Mouse (Mus musculus): ENCODE data around the gene Agrp. TPM values are rescaled to one million over a fixed set of nuclear protein-coding genes. Genes with fewer than 3 reads are reported as not detected.
A peak's percentile ranks its signal among the peaks of the same experiment; 100 is the strongest.

The Agrp gene
- total and polyA plus RNA-seq, 2 experiments from 2014 or later: 7.6 TPM; not detected in 1

DNA sequence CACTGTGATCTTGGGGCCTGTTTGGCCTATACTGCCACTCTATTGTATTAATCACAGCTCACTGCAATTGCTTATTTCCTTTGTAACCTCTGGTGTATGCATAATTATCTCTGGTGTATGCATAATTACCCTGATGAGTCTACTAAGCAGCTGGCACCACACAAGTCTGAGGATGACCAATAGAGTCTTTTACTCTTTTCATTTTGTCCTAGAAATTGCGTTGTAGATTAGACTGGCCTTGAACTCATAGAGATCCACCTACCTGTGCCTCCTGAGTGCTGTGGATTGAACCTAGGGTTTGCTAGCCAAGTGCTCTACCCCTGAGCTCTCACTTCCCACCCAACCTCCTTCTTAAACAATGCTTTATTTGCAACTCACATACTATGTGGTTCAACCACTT is 11.1 kb downstream of the Agrp start:
- no peak overlapping the region for H3K27ac ChIP-seq (ENCODE audit: low read depth, low read length)
- DNase-seq (ENCODE audit: low spot score) (no peak), ATAC-seq (ENCODE audit: low FRiP score) (no peak)
- peaks cover 12% of the 10 kb centered on the region; the same call in 1 of the 2 replicates for H3K36me3 ChIP-seq (ENCODE audit: insufficient read depth, low read length)
- H3K9me3 ChIP-seq (ENCODE audit: low read length): no peaks in the 10 kb centered on the region
- no peaks in the 10 kb centered on the region for H3K4me1 ChIP-seq (ENCODE audit: insufficient read depth, low read length)
- WGBS: 88% methylated on average over 1 of the region's 1 CpGs
- no peak for TF ChIP-seq CTCF (IDR thresholded peaks at IDR 0.05)
- H3K4me2 ChIP-seq (ENCODE audit: low read depth, low read length, poor library complexity, severe bottlenecking): no peak overlapping the region
- H3K27me3 ChIP-seq (ENCODE audit: insufficient read depth, low read length): no peaks in the 10 kb centered on the region
- H3K4me3 ChIP-seq (ENCODE audit: low read depth, low read length): no peak overlapping the region
- H3K9ac ChIP-seq (replicated peaks; ENCODE audit: low read length, poor library complexity, severe bottlenecking): no peak overlapping the region

- no peak overlapping the region for H3K4me2 ChIP-seq (ENCODE audit: low read depth, low read length, poor library complexity, severe bottlenecking)
- no peak overlapping the region for H3K4me3 ChIP-seq (ENCODE audit: low read depth, low read length)
- no peaks in the 10 kb centered on the region for H3K27me3 ChIP-seq (ENCODE audit: insufficient read depth, low read length)
- no peak overlapping the region for H3K9ac ChIP-seq (replicated peaks; ENCODE audit: low read length, poor library complexity, severe bottlenecking)
- ATAC-seq (ENCODE audit: low FRiP score): no peak
- H3K36me3 ChIP-seq (ENCODE audit: insufficient read depth, low read length): peaks cover 25% of the 10 kb centered on the region; the same call in 1 of the 2 replicates
- no peak for TF ChIP-seq CTCF (IDR thresholded peaks at IDR 0.05)
- DNase-seq (ENCODE audit: low spot score): no peak
- no peaks in the 10 kb centered on the region for H3K4me1 ChIP-seq (ENCODE audit: insufficient read depth, low read length)
- 81% methylated on average over 1 of the region's 1 CpGs for WGBS
- no peaks in the 10 kb centered on the region for H3K9me3 ChIP-seq (ENCODE audit: low read length)
- H3K27ac ChIP-seq (ENCODE audit: low read depth, low read length): no peak overlapping the region
Measured at GRCm38 (mm10) chr8:105624831-105625230, 12.4 kb downstream of the Agrp start.

DNA sequence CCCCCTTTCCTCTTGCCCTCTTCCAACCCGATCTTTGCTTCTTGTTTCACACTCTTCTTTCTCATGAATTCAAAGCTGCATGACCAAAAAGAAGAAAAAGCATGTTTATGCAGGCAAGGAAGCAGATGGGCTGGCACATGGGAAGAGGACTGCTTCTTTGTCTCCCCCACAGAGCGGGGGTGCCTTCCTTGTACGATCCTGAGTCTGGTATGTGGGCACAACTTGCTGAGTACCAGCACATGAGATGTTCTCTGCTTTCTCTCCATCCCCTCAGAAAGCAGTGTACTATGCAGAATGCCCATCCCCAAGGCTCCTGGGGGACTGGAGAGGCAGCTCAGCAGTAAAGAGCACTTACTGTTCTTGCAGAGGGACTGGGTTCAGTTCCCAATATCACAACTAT is 12.8 kb downstream of the Agrp start:
- ATAC-seq (ENCODE audit: low FRiP score) (no peak), DNase-seq (ENCODE audit: low spot score) (no peak)
- Histone ChIP-seq H3K4me3 (ENCODE audit: low read depth, low read length) (no peak overlapping the region), H3K27ac (ENCODE audit: low read depth, low read length) (no peak overlapping the region), H3K27me3 (ENCODE audit: insufficient read depth, low read length) (no peaks in the 10 kb centered on the region), H3K36me3 (ENCODE audit: insufficient read depth, low read length) (peaks cover 29% of the 10 kb centered on the region; the same call in 1 of the 2 replicates), H3K9ac (replicated peaks; ENCODE audit: low read length, poor library complexity, severe bottlenecking) (no peak overlapping the region), H3K9me3 (ENCODE audit: low read length) (no peaks in the 10 kb centered on the region), H3K4me2 (ENCODE audit: low read depth, low read length, poor library complexity, severe bottlenecking) (no peak overlapping the region), H3K4me1 (ENCODE audit: insufficient read depth, low read length) (no peaks in the 10 kb centered on the region)
- no peak for TF ChIP-seq CTCF (IDR thresholded peaks at IDR 0.05)
- 57% methylated on average over 3 of the region's 3 CpGs for WGBS

DNA sequence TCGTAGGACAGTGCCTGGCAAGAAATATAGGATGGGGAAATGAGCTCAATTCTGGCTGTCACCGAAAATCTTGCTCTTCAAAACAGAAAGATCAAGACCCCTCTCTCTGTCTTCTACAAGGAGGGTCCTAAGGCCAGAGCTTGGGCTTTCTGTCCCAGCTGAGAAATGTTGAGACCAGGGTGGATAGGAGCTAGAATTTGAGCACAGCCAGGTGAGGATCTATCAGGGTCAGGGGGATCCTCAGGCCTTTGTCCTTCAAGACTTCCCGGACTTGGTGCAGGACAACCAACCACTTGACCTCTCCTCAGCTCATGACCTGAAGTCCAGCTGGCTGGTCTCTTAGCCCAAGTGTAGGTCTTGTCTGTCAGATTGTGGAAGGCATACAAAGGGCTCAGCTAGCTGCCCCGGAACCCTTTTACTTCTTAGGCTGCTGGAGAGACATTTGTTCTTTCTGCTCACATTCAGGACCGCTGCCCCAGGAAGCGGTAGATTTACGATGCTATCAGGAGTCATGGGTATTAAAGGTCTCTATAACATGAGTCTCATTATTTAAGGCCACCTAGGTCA is 13.4 kb downstream of the Agrp start:
- no peaks in the 10 kb centered on the region for H3K27me3 ChIP-seq (ENCODE audit: insufficient read depth, low read length)
- WGBS: 58% methylated on average over 7 of the region's 7 CpGs
- H3K4me2 ChIP-seq (ENCODE audit: low read depth, low read length, poor library complexity, severe bottlenecking): no peak overlapping the region
- no peak overlapping the region for H3K27ac ChIP-seq (ENCODE audit: low read depth, low read length)
- no peaks in the 10 kb centered on the region for H3K4me1 ChIP-seq (ENCODE audit: insufficient read depth, low read length)
- TF ChIP-seq CTCF (IDR thresholded peaks at IDR 0.05): no peak
- H3K36me3 ChIP-seq (ENCODE audit: insufficient read depth, low read length): peaks cover 35% of the 10 kb centered on the region
- DNase-seq (ENCODE audit: low spot score) (no peak), ATAC-seq (ENCODE audit: low FRiP score) (no peak)
- H3K9ac ChIP-seq (replicated peaks; ENCODE audit: low read length, poor library complexity, severe bottlenecking): 0 out of 2 replicates have a peak overlapping the region, but pooled peaks have one; percentile 44
- no peak overlapping the region for H3K4me3 ChIP-seq (ENCODE audit: low read depth, low read length)
- H3K9me3 ChIP-seq (ENCODE audit: low read length): no peaks in the 10 kb centered on the region

- ATAC-seq (ENCODE audit: low FRiP score) (no peak), DNase-seq (ENCODE audit: low spot score) (no peak)
- Histone ChIP-seq H3K4me3 (ENCODE audit: low read depth, low read length) (no peak overlapping the region), H3K9ac (replicated peaks; ENCODE audit: low read length, poor library complexity, severe bottlenecking) (peak overlapping the region; percentile 44), H3K27ac (ENCODE audit: low read depth, low read length) (no peak overlapping the region), H3K4me1 (ENCODE audit: insufficient read depth, low read length) (no peaks in the 10 kb centered on the region), H3K4me2 (ENCODE audit: low read depth, low read length, poor library complexity, severe bottlenecking) (no peak overlapping the region), H3K36me3 (ENCODE audit: insufficient read depth, low read length) (peaks cover 41% of the 10 kb centered on the region), H3K27me3 (ENCODE audit: insufficient read depth, low read length) (no peaks in the 10 kb centered on the region), H3K9me3 (ENCODE audit: low read length) (no peaks in the 10 kb centered on the region)
- no peak for TF ChIP-seq CTCF (IDR thresholded peaks at IDR 0.05)
- WGBS: 30% methylated on average over 5 of the region's 5 CpGs
Measured at GRCm38 (mm10) chr8:105623118-105623517, 14.1 kb downstream of the Agrp start.

- TF ChIP-seq CTCF (IDR thresholded peaks at IDR 0.05): peak; percentile 98
- Histone ChIP-seq H3K27me3 (ENCODE audit: insufficient read depth, low read length) (no peaks in the 10 kb centered on the region), H3K27ac (ENCODE audit: low read depth, low read length) (peak overlapping the region; percentile 47; the same call in 1 of the 2 replicates), H3K4me3 (ENCODE audit: low read depth, low read length) (no peak overlapping the region), H3K36me3 (ENCODE audit: insufficient read depth, low read length) (peaks cover 48% of the 10 kb centered on the region), H3K4me1 (ENCODE audit: insufficient read depth, low read length) (no peaks in the 10 kb centered on the region), H3K9me3 (ENCODE audit: low read length) (no peaks in the 10 kb centered on the region), H3K9ac (replicated peaks; ENCODE audit: low read length, poor library complexity, severe bottlenecking) (0 out of 2 replicates have a peak overlapping the region, but pooled peaks have one; percentile 44), H3K4me2 (ENCODE audit: low read depth, low read length, poor library complexity, severe bottlenecking) (no peak overlapping the region)
- peak; percentile 94 for DNase-seq (ENCODE audit: low spot score)
- peak; percentile 87 for ATAC-seq (ENCODE audit: low FRiP score)
- WGBS: 3% methylated on average over 8 of the region's 8 CpGs
Measured at GRCm38 (mm10) chr8:105622421-105622920, 14.7 kb downstream of the Agrp start.
